Mouse (Mus musculus) C2C12 (cell line): ENCODE results near the gene Tle4. TPM values are rescaled to one million over a fixed set of nuclear protein-coding genes. Genes with fewer than 3 reads are reported as not detected.

Source experiments
- H3K27me3 ChIP-seq: one replicate; pipeline ENCODE4 v1.6.1; 2011; ENCODE audit not compliant: control insufficient read depth, insufficient read depth, insufficient read length
- H3K36me3 ChIP-seq: one replicate; pipeline ENCODE4 v1.6.1; 2011; ENCODE audit not compliant: control insufficient read depth, insufficient read depth
- H3K4me3 ChIP-seq: one replicate; pipeline ENCODE4 v1.5.1; 2011; ENCODE audit warnings: mild to moderate bottlenecking, control low read depth; ENCODE audit not compliant: poor library complexity, insufficient read depth, severe bottlenecking
- H3K79me2 ChIP-seq: one replicate; pipeline ENCODE4 v1.6.1; 2011; ENCODE audit not compliant: control insufficient read depth, insufficient read depth
- H3K79me3 ChIP-seq: one replicate; pipeline ENCODE4 v1.6.1; 2011; ENCODE audit warnings: low read depth, control low read depth
- H3ac ChIP-seq: one replicate; pipeline ENCODE3; 2011; ENCODE audit warnings: low read depth; ENCODE audit not compliant: control insufficient read depth, insufficient read length
- CTCF ChIP-seq: IDR thresholded peaks from one replicate; pipeline ENCODE4 v1.5.1; 2011; ENCODE audit not compliant: control insufficient read depth, insufficient read depth, insufficient read length
- polyA plus RNA-seq: library from polyadenylated mRNA; unstranded; fragments of >200 nt; fragmentation: generic; extraction: Trizol; gene quantifications from one replicate; pipeline ENCODE4 v1.2.1, GENCODE M21; 2012; ENCODE audit warnings: missing spikeins

The Tle4 gene
- polyA plus RNA-seq, 1 experiment, result 0.95 TPM

GRCm38 (mm10) chr19:14406603-14407002 lies 191.2 kb downstream of the Tle4 start:
- TF ChIP-seq CTCF, result no peak
- Histone ChIP-seq H3K79me2 (no peaks in the 10 kb centered on the region), H3ac (no peak overlapping the region), H3K4me3 (no peak overlapping the region), H3K79me3 (no peaks in the 10 kb centered on the region), H3K36me3 (no peaks in the 10 kb centered on the region), H3K27me3 (peaks cover 6% of the 10 kb centered on the region)
